Mouse (Mus musculus): ENCODE measurements around the gene Epb42. TPM values are rescaled to one million over a fixed set of nuclear protein-coding genes. Genes with fewer than 3 reads are reported as not detected.
"Not testable (repeated sequence)": the region's sequence is repeated elsewhere in the genome, so short reads cannot be mapped to it uniquely, and the experiment has no call there.

The Epb42 gene
- total RNA-seq (2022), result under 1 TPM in 1 of 4 experiments, not detected in 3; 0.58 TPM

GRCm38 (mm10) chr2:121036733-121037341, at the start of gene Epb42:
TSS of gene Epb42 (minus strand) at chr2:121037072.
- DNase-seq, result no peak

GRCm38 (mm10) chr2:121085480-121086185, 48.8 kb upstream of the Epb42 start, which contains the start of gene Tgm5:
TSS of gene Tgm5 (minus strand) at chr2:121085841.
- no peak for DNase-seq

- DNase-seq, result no peak
These were observed 45.8 kb upstream of the Epb42 start for GRCm38 (mm10) chr2:121082626-121083025.

GRCm38 (mm10) chr2:121074747-121075146, 37.9 kb upstream of the Epb42 start:
- DNase-seq, result no peak

- DNase-seq, result no peak
These were observed 35.0 kb upstream of the Epb42 start for GRCm38 (mm10) chr2:121071871-121072270.

GRCm38 (mm10) chr2:121069506-121069905, 32.6 kb upstream of the Epb42 start:
- DNase-seq, result no peak

GRCm38 (mm10) chr2:121067116-121067515, 30.2 kb upstream of the Epb42 start:
- no peak for DNase-seq

- no peak for DNase-seq
These were observed 24.4 kb upstream of the Epb42 start for GRCm38 (mm10) chr2:121061315-121061714.

GRCm38 (mm10) chr2:121057997-121058396, 21.1 kb upstream of the Epb42 start:
- no peak for DNase-seq

GRCm38 (mm10) chr2:121055915-121056314, 19.0 kb upstream of the Epb42 start:
- no peak for DNase-seq

- DNase-seq, result no peak
These were observed 17.2 kb upstream of the Epb42 start for GRCm38 (mm10) chr2:121054060-121054459.

- no peak for DNase-seq
These were observed 15.3 kb upstream of the Epb42 start for GRCm38 (mm10) chr2:121052176-121052575.

- no peak for DNase-seq
These were observed 8.8 kb upstream of the Epb42 start for GRCm38 (mm10) chr2:121045653-121046052.

- DNase-seq, result peak; percentile 5
These were observed 4.2 kb upstream of the Epb42 start for GRCm38 (mm10) chr2:121041098-121041497.

- DNase-seq, result no peak
These were observed 2.5 kb upstream of the Epb42 start for GRCm38 (mm10) chr2:121039382-121039781.

- not testable (repeated sequence) for DNase-seq
These were observed 2.0 kb upstream of the Epb42 start for GRCm38 (mm10) chr2:121038851-121039250.

GRCm38 (mm10) chr2:121022918-121023317, 14.0 kb downstream of the Epb42 start:
- DNase-seq, result peak; percentile 32

- DNase-seq, result no peak
These were observed 19.7 kb downstream of the Epb42 start for GRCm38 (mm10) chr2:121017151-121017550.

- DNase-seq, result no peak
These were observed 20.6 kb downstream of the Epb42 start for GRCm38 (mm10) chr2:121016226-121016625.

- no peak for DNase-seq
These were observed 21.4 kb downstream of the Epb42 start for GRCm38 (mm10) chr2:121015507-121015906.

GRCm38 (mm10) chr2:121012676-121013075, 24.2 kb downstream of the Epb42 start:
- no peak for DNase-seq

- no peak for DNase-seq
These were observed 27.7 kb downstream of the Epb42 start for GRCm38 (mm10) chr2:121009071-121009677.

GRCm38 (mm10) chr2:121008664-121009007, 28.2 kb downstream of the Epb42 start:
- no peak for DNase-seq

All from adrenal gland, adult 8-10 months (tissue).